Comparison of ENCODE assay signal across 1 mouse cellular context in the genomic region with DNA sequence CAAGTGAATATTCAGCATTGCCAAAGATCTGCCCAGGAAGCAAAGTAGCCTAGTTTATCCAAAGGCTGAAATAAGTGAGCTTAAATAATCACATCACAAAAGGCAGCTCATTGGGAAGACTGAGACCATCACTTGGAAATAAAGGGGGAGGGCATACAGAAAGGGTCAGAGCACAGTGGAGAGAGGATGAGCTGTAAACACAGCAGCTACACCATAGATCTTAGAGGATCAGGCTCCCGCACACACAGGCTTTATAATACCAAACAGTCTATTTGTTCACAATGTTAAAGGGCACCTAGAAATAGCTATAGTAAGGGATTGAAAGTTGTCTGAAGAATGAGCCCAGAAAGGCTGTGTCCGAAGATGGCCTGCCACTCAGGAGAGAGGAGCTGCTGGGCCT.
TF ChIP-seq lines count a peak whose summit lies in the region.

No protein-coding gene starts in this region.

TF ChIP-seq in MEL, 35 proteins besides CTCF, POLR2A, EP300 and RAD21 (continued from another document):
- TF ChIP-seq MYB (IDR thresholded peaks at IDR 0.05; ENCODE audit: low read depth, low read length): no peak
- TF ChIP-seq E2F4 (IDR thresholded peaks at IDR 0.05; ENCODE audit: borderline replicate concordance, low read depth, low read length): no peak
- TF ChIP-seq GATA1 (IDR thresholded peaks at IDR 0.05; ENCODE audit: low read depth, low read length): no peak
- no peak for TF ChIP-seq NRF1 (IDR thresholded peaks at IDR 0.05; ENCODE audit: insufficient read depth, low read depth, low read length, poor library complexity, severe bottlenecking)
- no peak for TF ChIP-seq NELFE (IDR thresholded peaks at IDR 0.05; ENCODE audit: low read depth, low read length)
- no peak for TF ChIP-seq UBTF (IDR thresholded peaks at IDR 0.05; ENCODE audit: borderline replicate concordance, insufficient read depth, low read depth, low read length)
- no peak for TF ChIP-seq JUND (IDR thresholded peaks at IDR 0.05; ENCODE audit: low read depth, low read length)
- no peak for TF ChIP-seq MAFK (IDR thresholded peaks at IDR 0.05; ENCODE audit: borderline replicate concordance, low read depth, low read length)
- no peak for TF ChIP-seq TBP (IDR thresholded peaks at IDR 0.05; ENCODE audit: low read depth, low read length)
- no peak for TF ChIP-seq TCF12 (IDR thresholded peaks at IDR 0.05; ENCODE audit: low read depth, low read length)
- TF ChIP-seq BHLHE40 (IDR thresholded peaks at IDR 0.05; ENCODE audit: borderline replicate concordance, low read depth, low read length): no peak
TF ChIP-seq in MEL: peak in this region for 0.
